Mouse (Mus musculus): Measurements from ENCODE around the gene Atrip.
A peak's percentile ranks its signal among the peaks of the same experiment; 100 is the strongest.

Atrip gene

GRCm38 (mm10) chr9:109073661-109074573, at the start of gene Atrip:
Atrip (minus strand) TSS chr9:109074124.
- peak; percentile 88 for DNase-seq

- DNase-seq: no peak
These were observed 49.3 kb upstream of the Atrip start for GRCm38 (mm10) chr9:109123266-109123665.

GRCm38 (mm10) chr9:109122553-109123085, 48.7 kb upstream of the Atrip start:
- DNase-seq: peak; percentile 26

- DNase-seq: no peak
These were observed 47.0 kb upstream of the Atrip start for GRCm38 (mm10) chr9:109120956-109121355.

GRCm38 (mm10) chr9:109119571-109119970, 45.6 kb upstream of the Atrip start:
- DNase-seq: no peak

GRCm38 (mm10) chr9:109118106-109118505, 44.2 kb upstream of the Atrip start:
- no peak for DNase-seq

GRCm38 (mm10) chr9:109116205-109116604, 42.3 kb upstream of the Atrip start:
- no peak for DNase-seq

GRCm38 (mm10) chr9:109114871-109115270, 40.9 kb upstream of the Atrip start:
- no peak for DNase-seq

GRCm38 (mm10) chr9:109114276-109114675, 40.4 kb upstream of the Atrip start:
- DNase-seq: no peak

- DNase-seq: no peak
These were observed 39.4 kb upstream of the Atrip start for GRCm38 (mm10) chr9:109113331-109113730.

- DNase-seq: no peak
These were observed 37.7 kb upstream of the Atrip start for GRCm38 (mm10) chr9:109111591-109111990.

- DNase-seq: no peak
These were observed 37.2 kb upstream of the Atrip start for GRCm38 (mm10) chr9:109111101-109111500.

GRCm38 (mm10) chr9:109110240-109110639, 36.3 kb upstream of the Atrip start:
- no peak for DNase-seq

- DNase-seq: no peak
These were observed 33.4 kb upstream of the Atrip start for GRCm38 (mm10) chr9:109107341-109107740.

- DNase-seq: no peak
These were observed 31.7 kb upstream of the Atrip start for GRCm38 (mm10) chr9:109105648-109106047.

- no peak for DNase-seq
These were observed 31.1 kb upstream of the Atrip start for GRCm38 (mm10) chr9:109105011-109105410.

GRCm38 (mm10) chr9:109104083-109104482, 30.2 kb upstream of the Atrip start:
- DNase-seq: no peak

GRCm38 (mm10) chr9:109103250-109103649, 29.3 kb upstream of the Atrip start:
- DNase-seq: no peak

GRCm38 (mm10) chr9:109102541-109102940, 28.6 kb upstream of the Atrip start:
- no peak for DNase-seq

- no peak for DNase-seq
These were observed 28.1 kb upstream of the Atrip start for GRCm38 (mm10) chr9:109101933-109102445.

- no peak for DNase-seq
These were observed 26.5 kb upstream of the Atrip start for GRCm38 (mm10) chr9:109100307-109100928.

GRCm38 (mm10) chr9:109098969-109099368, 25.0 kb upstream of the Atrip start:
- no peak for DNase-seq

- DNase-seq: no peak
These were observed 24.4 kb upstream of the Atrip start for GRCm38 (mm10) chr9:109098366-109098765.

- DNase-seq: no peak
These were observed 23.9 kb upstream of the Atrip start for GRCm38 (mm10) chr9:109097831-109098230.
